ENCODE assay signal across 8 mouse cellular contexts in genomic region chr1:85735463-85736123, GRCm38 (mm10). TPM values are rescaled to one million over a fixed set of nuclear protein-coding genes. Genes with fewer than 3 reads are reported as not detected.
DNase-seq lines count a peak whose midpoint lies in the region; ATAC-seq and TF ChIP-seq lines count a peak whose summit lies in the region.

No protein-coding gene starts in this region.

- peak overlapping the region; percentile 87 for H3K27ac ChIP-seq in brown adipose tissue, adult 24 weeks (replicated peaks; ENCODE audit: low read depth, low read length)
- no peak overlapping the region for H3K27ac ChIP-seq in heart, embryonic 15.5 days
- no peak overlapping the region for H3K27ac ChIP-seq in limb, embryonic 13.5 days
- H3K27ac ChIP-seq in midbrain, embryonic 15.5 days = no peak overlapping the region
- no peak overlapping the region for H3K27ac ChIP-seq in layer of hippocampus, adult 2 months

- ATAC-seq in heart, embryonic 15.5 days (replicated peaks; ENCODE audit: insufficient number of reproducible peaks, insufficient read depth, low FRiP score, low read depth) = peak; percentile 41; the same call in 1 of the 2 replicates
- ATAC-seq in limb, embryonic 13.5 days (ENCODE audit: low FRiP score, low read depth) = no peak
- ATAC-seq in midbrain, embryonic 15.5 days (replicated peaks) = peak; percentile 51

- no peaks in the 10 kb centered on the region for H3K9me3 ChIP-seq in heart, embryonic 15.5 days (replicated peaks)
- H3K9me3 ChIP-seq in limb, embryonic 13.5 days = peaks cover 4% of the 10 kb centered on the region; the same call in 1 of the 2 replicates
- H3K9me3 ChIP-seq in midbrain, embryonic 15.5 days = no peaks in the 10 kb centered on the region

- H3K27me3 ChIP-seq in heart, embryonic 15.5 days = no peaks in the 10 kb centered on the region
- H3K27me3 ChIP-seq in limb, embryonic 13.5 days = no peaks in the 10 kb centered on the region
- H3K27me3 ChIP-seq in midbrain, embryonic 15.5 days (replicated peaks) = no peaks in the 10 kb centered on the region

- DNase-seq in adrenal gland, adult (ENCODE audit: inconsistent age in 2 of 2, low spot score in 1 of 2) = peak; percentile 37 to 72
- DNase-seq in adrenal gland, postnatal 25 days = no peak
- DNase-seq in right cerebral cortex, adult 18-20 months = no peak
- no peak for DNase-seq in layer of hippocampus, adult 2 months (ENCODE audit: low spot score in 2 of 2)

- H3K4me2 ChIP-seq in heart, embryonic 15.5 days = peak overlapping the region; percentile 61
- peak overlapping the region; percentile 58 for H3K4me2 ChIP-seq in limb, embryonic 13.5 days (replicated peaks)
- no peak overlapping the region for H3K4me2 ChIP-seq in midbrain, embryonic 15.5 days

- H3K4me3 ChIP-seq in brown adipose tissue, adult 24 weeks (ENCODE audit: insufficient read depth, low read depth, low read length) = peak overlapping the region; percentile 59
- peak overlapping the region; percentile 41 for H3K4me3 ChIP-seq in heart, embryonic 15.5 days
- H3K4me3 ChIP-seq in limb, embryonic 13.5 days = no peak overlapping the region
- no peak overlapping the region for H3K4me3 ChIP-seq in midbrain, embryonic 15.5 days
- H3K4me3 ChIP-seq in layer of hippocampus, adult 2 months = no peak overlapping the region; the same call in 1 of the 2 replicates

- H3K36me3 ChIP-seq in heart, embryonic 15.5 days = no peaks in the 10 kb centered on the region
- no peaks in the 10 kb centered on the region for H3K36me3 ChIP-seq in limb, embryonic 13.5 days
- no peaks in the 10 kb centered on the region for H3K36me3 ChIP-seq in midbrain, embryonic 15.5 days (replicated peaks)

- TF ChIP-seq CTCF in layer of hippocampus, adult 2 months (conservative IDR thresholded peaks at IDR 0.05) = no peak

- no peak overlapping the region for H3K9ac ChIP-seq in heart, embryonic 15.5 days
- H3K9ac ChIP-seq in limb, embryonic 13.5 days = no peak overlapping the region
- no peak overlapping the region for H3K9ac ChIP-seq in midbrain, embryonic 15.5 days

- 57% methylated on average over 13 of the region's 13 CpGs for WGBS in heart, embryonic 15.5 days
- 67% methylated on average over 13 of the region's 13 CpGs for WGBS in limb, embryonic 13.5 days
- WGBS in midbrain, embryonic 15.5 days = 83% methylated on average over 13 of the region's 13 CpGs

- no peaks in the 10 kb centered on the region for H3K4me1 ChIP-seq in brown adipose tissue, adult 24 weeks (ENCODE audit: control insufficient read depth, insufficient read depth, insufficient read length, low read length)
- H3K4me1 ChIP-seq in heart, embryonic 15.5 days (replicated peaks) = peaks cover 4% of the 10 kb centered on the region; the same call in 1 of the 2 replicates
- H3K4me1 ChIP-seq in limb, embryonic 13.5 days = 0 out of 2 replicates have a peak, but pooled peaks cover 3% of the 10 kb centered on the region
- peaks cover 3% of the 10 kb centered on the region; the same call in 1 of the 2 replicates for H3K4me1 ChIP-seq in midbrain, embryonic 15.5 days

RNA-seq across cellular contexts. Expression of gene A630001G21Rik, which starts 42.9 kb away (rescaled TPM):
- total RNA-seq in adrenal gland, postnatal 25 days (2021) = 0.58 and 1.0 TPM in 2 replicates
- polyA plus RNA-seq in brown adipose tissue, adult 24 weeks (2012; ENCODE audit: insufficient read depth, insufficient read length, missing spikeins) = 3.3 TPM in 1 of 2 replicates, not detected in the other
- polyA plus RNA-seq in heart, embryonic 15.5 days (2015; fragmentation: Nextera tagmentation; extraction: Ambion mirVana) = 1.1 and 1.7 TPM in 2 replicates
- polyA plus RNA-seq in limb, embryonic 13.5 days (2015; fragmentation: Nextera tagmentation; extraction: Ambion mirVana) = 1.0 and 1.4 TPM in 2 replicates
- 0.19 and 0.56 TPM in 2 replicates for polyA plus RNA-seq in midbrain, embryonic 15.5 days (2015; fragmentation: Nextera tagmentation; extraction: Ambion mirVana)
- under 1 TPM; 0.59 to 0.79 TPM for total RNA-seq in layer of hippocampus, adult 2 months (2021)

RNA-seq across cellular contexts. Expression of gene Cab39, which starts 57.6 kb away (rescaled TPM):
- total RNA-seq in adrenal gland, postnatal 25 days (2021) = 113 and 114 TPM in 2 replicates
- polyA plus RNA-seq in brown adipose tissue, adult 24 weeks (2012; ENCODE audit: insufficient read depth, insufficient read length, missing spikeins) = 68.7 and 78.3 TPM in 2 replicates
- 21.9 and 25.2 TPM in 2 replicates for polyA plus RNA-seq in heart, embryonic 15.5 days (2015; fragmentation: Nextera tagmentation; extraction: Ambion mirVana)
- polyA plus RNA-seq in limb, embryonic 13.5 days (2015; fragmentation: Nextera tagmentation; extraction: Ambion mirVana) = 28.1 and 28.5 TPM in 2 replicates
- polyA plus RNA-seq in midbrain, embryonic 15.5 days (2015; fragmentation: Nextera tagmentation; extraction: Ambion mirVana) = 53.1 and 54.5 TPM in 2 replicates
- 100 to 1,000 TPM; 152 to 157 TPM for total RNA-seq in layer of hippocampus, adult 2 months (2021)

Comparison
In these comparisons a context has a peak if more than half of its experiments do, and no peak if none do; other contexts are left out.
1. DNase-seq: peak in adrenal gland, adult (2 of 2); none in adrenal gland, postnatal 25 days (single experiment), right cerebral cortex, adult 18-20 months (single experiment) and layer of hippocampus, adult 2 months (0 of 2).
2. H3K4me3 ChIP-seq: peak in brown adipose tissue, adult 24 weeks (single experiment) and heart, embryonic 15.5 days (single experiment); none in limb, embryonic 13.5 days (single experiment), midbrain, embryonic 15.5 days (single experiment) and layer of hippocampus, adult 2 months (single experiment).